Comparison of ENCODE assay signal across 8 mouse cellular contexts in genomic region chr5:37289236-37289635, GRCm38 (mm10). TPM values are rescaled to one million over a fixed set of nuclear protein-coding genes. Genes with fewer than 3 reads are reported as not detected.
DNase-seq lines count a peak whose midpoint lies in the region; ATAC-seq and TF ChIP-seq lines count a peak whose summit lies in the region.

No protein-coding gene starts in this region.

- H3K4me2 ChIP-seq in heart, embryonic 12.5 days = no peak overlapping the region
- H3K4me2 ChIP-seq in neural tube, embryonic 14.5 days (ENCODE audit: low read depth, low read length) = no peak overlapping the region

- no peaks in the 10 kb centered on the region for H3K27me3 ChIP-seq in heart, adult 2 months (ENCODE audit: control insufficient read depth, insufficient read depth, low read length)
- H3K27me3 ChIP-seq in heart, embryonic 12.5 days (replicated peaks) = no peaks in the 10 kb centered on the region
- no peaks in the 10 kb centered on the region for H3K27me3 ChIP-seq in ES-Bruce4 (ENCODE audit: control insufficient read depth, insufficient read depth, low read length, poor library complexity, severe bottlenecking)
- no peaks in the 10 kb centered on the region for H3K27me3 ChIP-seq in neural tube, embryonic 14.5 days (ENCODE audit: control insufficient read depth, insufficient read depth, low read length)

- no peaks in the 10 kb centered on the region for H3K9me3 ChIP-seq in heart, embryonic 12.5 days (replicated peaks)
- no peaks in the 10 kb centered on the region for H3K9me3 ChIP-seq in ES-Bruce4 (replicated peaks; ENCODE audit: control insufficient read depth, insufficient read depth, low read length, poor library complexity, severe bottlenecking)
- no peaks in the 10 kb centered on the region for H3K9me3 ChIP-seq in neural tube, embryonic 14.5 days (ENCODE audit: control insufficient read depth, low read length)

- H3K79me2 ChIP-seq in heart, adult 2 months (replicated peaks; ENCODE audit: control insufficient read depth, insufficient read depth, low read length) = no peaks in the 10 kb centered on the region

- no peaks in the 10 kb centered on the region for H3K4me1 ChIP-seq in heart, adult 2 months (ENCODE audit: control insufficient read depth, insufficient read depth, low read length)
- H3K4me1 ChIP-seq in heart, embryonic 12.5 days (replicated peaks) = no peaks in the 10 kb centered on the region
- no peaks in the 10 kb centered on the region for H3K4me1 ChIP-seq in ES-Bruce4 (ENCODE audit: control insufficient read depth, insufficient read depth, low read length)
- H3K4me1 ChIP-seq in neural tube, embryonic 14.5 days (ENCODE audit: control insufficient read depth, insufficient read depth, low read length) = no peaks in the 10 kb centered on the region

- no peak overlapping the region for H3K27ac ChIP-seq in heart, adult 2 months
- no peak overlapping the region for H3K27ac ChIP-seq in heart, embryonic 12.5 days (ENCODE audit: poor library complexity, severe bottlenecking)
- H3K27ac ChIP-seq in ES-Bruce4 (ENCODE audit: insufficient read depth, low read length) = no peak overlapping the region
- H3K27ac ChIP-seq in neural tube, embryonic 14.5 days (ENCODE audit: low read depth, low read length) = no peak overlapping the region

- TF ChIP-seq CTCF in heart, adult 2 months (IDR thresholded peaks at IDR 0.05) = peak; percentile 89
- TF ChIP-seq CTCF in ES-Bruce4 (IDR thresholded peaks at IDR 0.05; ENCODE audit: low read depth, low read length) = peak; percentile 95

- no peaks in the 10 kb centered on the region for H3K36me3 ChIP-seq in heart, adult 2 months (ENCODE audit: control insufficient read depth, insufficient read depth, low read length)
- H3K36me3 ChIP-seq in heart, embryonic 12.5 days = no peaks in the 10 kb centered on the region
- no peaks in the 10 kb centered on the region for H3K36me3 ChIP-seq in ES-Bruce4 (ENCODE audit: control insufficient read depth, insufficient read depth, low read length, poor library complexity, severe bottlenecking)
- peaks cover 62% of the 10 kb centered on the region for H3K36me3 ChIP-seq in neural tube, embryonic 14.5 days (ENCODE audit: control insufficient read depth, insufficient read depth, low read length)

- WGBS in heart, adult 2 months = 20% methylated on average over 3 of the region's 3 CpGs
- WGBS in heart, embryonic 12.5 days = 21% methylated on average over 3 of the region's 3 CpGs
- WGBS in neural tube, embryonic 14.5 days = 20% methylated on average over 3 of the region's 3 CpGs

- intact Hi-C loops in heart, adult 2 months (cut with DNase I) = loop anchor here (5.0 kb wide), 1 partner anchor 142 kb away; no protein-coding TSS in a partner anchor
- intact Hi-C loops in left cerebral cortex, postnatal 4 days (cut with DNase I) = no loop called here

- no peak for ATAC-seq in heart, embryonic 12.5 days (ENCODE audit: insufficient number of reproducible peaks, low FRiP score)
- peak; percentile 40; the same call in 1 of the 2 replicates for ATAC-seq in granulocyte monocyte progenitor cell, adult 5-6 weeks (replicated peaks; ENCODE audit: poor library complexity, severe bottlenecking)
- ATAC-seq in neural tube, embryonic 14.5 days (ENCODE audit: low read depth) = peak; percentile 22

- no peak for TF ChIP-seq POLR2A in heart, adult 2 months (IDR thresholded peaks at IDR 0.05; ENCODE audit: insufficient read depth, low read depth, low read length)
- TF ChIP-seq POLR2A in ES-Bruce4 (IDR thresholded peaks at IDR 0.05; ENCODE audit: insufficient read depth, low read length) = no peak

- TF ChIP-seq EP300 in heart, adult 2 months (IDR thresholded peaks at IDR 0.05; ENCODE audit: insufficient read depth, low read depth, low read length) = no peak
- no peak for TF ChIP-seq EP300 in ES-Bruce4 (IDR thresholded peaks at IDR 0.05; ENCODE audit: insufficient read depth, low read depth, low read length)

- no peak for DNase-seq in heart, adult 2 months
- DNase-seq in cerebellum, adult 9-10 months = peak; percentile 57
- DNase-seq in left cerebral cortex, postnatal 4 days = peak; percentile 47
- no peak for DNase-seq in gastrocnemius, postnatal 10 days

- no peak overlapping the region for H3K9ac ChIP-seq in heart, adult 2 months (ENCODE audit: low read depth, low read length)
- no peak overlapping the region for H3K9ac ChIP-seq in heart, embryonic 12.5 days
- H3K9ac ChIP-seq in ES-Bruce4 (ENCODE audit: low read depth, poor library complexity, severe bottlenecking) = no peak overlapping the region
- H3K9ac ChIP-seq in neural tube, embryonic 14.5 days (replicated peaks; ENCODE audit: low read depth, low read length) = no peak overlapping the region

- H3K4me3 ChIP-seq in heart, adult 2 months = no peak overlapping the region
- no peak overlapping the region for H3K4me3 ChIP-seq in heart, embryonic 12.5 days
- H3K4me3 ChIP-seq in ES-Bruce4 (ENCODE audit: low read depth, low read length) = no peak overlapping the region
- no peak overlapping the region for H3K4me3 ChIP-seq in neural tube, embryonic 14.5 days (ENCODE audit: low read depth, low read length)

RNA-seq across cellular contexts. Expression of gene Evc, which starts 47.5 kb away (rescaled TPM):
- total RNA-seq in heart, adult 2 months (2021) = 1 to 10 TPM; 5.2 to 5.8 TPM
- 6.5 and 7.8 TPM in 2 replicates for polyA plus RNA-seq in heart, adult 2 months (2012; rRNA removed)
- 6.4 and 7.9 TPM in 2 replicates for polyA plus RNA-seq in heart, embryonic 12.5 days (2016; fragmentation: Nextera tagmentation; extraction: Ambion mirVana)
- 9.1 and 13.2 TPM in 2 replicates for polyA plus RNA-seq in ES-Bruce4 (2011; ENCODE audit: insufficient read depth, insufficient read length, low read depth, missing spikeins)
- total RNA-seq in granulocyte monocyte progenitor cell, adult 5-6 weeks (2014; fragmentation: Nextera tagmentation) = not detected in 2 replicates
- total RNA-seq in granulocyte monocyte progenitor cell, adult 5-6 weeks (2017) = not detected in 2 replicates
- 1 to 10 TPM; 6.6 to 7.9 TPM for total RNA-seq in left cerebral cortex, postnatal 4 days (2021)
- 2.8 and 3.5 TPM in 2 replicates for polyA plus RNA-seq in neural tube, embryonic 14.5 days (2014; fragmentation: Nextera tagmentation; extraction: Ambion mirVana)
- 10 to 100 TPM; 24.6 to 27.4 TPM for total RNA-seq in gastrocnemius, postnatal 10 days (2021)

RNA-seq across cellular contexts. Expression of gene Crmp1, which starts 47.5 kb away (rescaled TPM):
- under 1 TPM; 0.55 to 0.77 TPM for total RNA-seq in heart, adult 2 months (2021)
- polyA plus RNA-seq in heart, adult 2 months (2012; rRNA removed) = 0.59 and 0.97 TPM in 2 replicates
- polyA plus RNA-seq in heart, embryonic 12.5 days (2016; fragmentation: Nextera tagmentation; extraction: Ambion mirVana) = 9.7 and 11.8 TPM in 2 replicates
- 17.0 and 17.4 TPM in 2 replicates for polyA plus RNA-seq in ES-Bruce4 (2011; ENCODE audit: insufficient read depth, insufficient read length, low read depth, missing spikeins)
- not detected in 2 replicates for total RNA-seq in granulocyte monocyte progenitor cell, adult 5-6 weeks (2014; fragmentation: Nextera tagmentation)
- total RNA-seq in granulocyte monocyte progenitor cell, adult 5-6 weeks (2017) = not detected in 2 replicates
- total RNA-seq in left cerebral cortex, postnatal 4 days (2021) = 1,000 to 10,000 TPM; 1,527 to 1,566 TPM
- 908 and 937 TPM in 2 replicates for polyA plus RNA-seq in neural tube, embryonic 14.5 days (2014; fragmentation: Nextera tagmentation; extraction: Ambion mirVana)
- total RNA-seq in gastrocnemius, postnatal 10 days (2021) = 1 to 10 TPM; 1.5 to 2.5 TPM

RNA-seq across cellular contexts. Expression of gene Evc2, which starts 49.1 kb away (rescaled TPM):
- total RNA-seq in heart, adult 2 months (2021) = 1 to 10 TPM; 4.3 to 4.9 TPM
- 8.3 and 9.5 TPM in 2 replicates for polyA plus RNA-seq in heart, adult 2 months (2012; rRNA removed)
- polyA plus RNA-seq in heart, embryonic 12.5 days (2016; fragmentation: Nextera tagmentation; extraction: Ambion mirVana) = 11.6 and 12.2 TPM in 2 replicates
- 12.7 and 15.8 TPM in 2 replicates for polyA plus RNA-seq in ES-Bruce4 (2011; ENCODE audit: insufficient read depth, insufficient read length, low read depth, missing spikeins)
- not detected in 2 replicates for total RNA-seq in granulocyte monocyte progenitor cell, adult 5-6 weeks (2014; fragmentation: Nextera tagmentation)
- 0.22 TPM in 1 of 2 replicates, not detected in the other for total RNA-seq in granulocyte monocyte progenitor cell, adult 5-6 weeks (2017)
- 1 to 10 TPM; 4.2 TPM for total RNA-seq in left cerebral cortex, postnatal 4 days (2021)
- polyA plus RNA-seq in neural tube, embryonic 14.5 days (2014; fragmentation: Nextera tagmentation; extraction: Ambion mirVana) = 3.7 and 4.0 TPM in 2 replicates
- total RNA-seq in gastrocnemius, postnatal 10 days (2021) = 10 to 100 TPM in 1 of 2 experiments, 1 to 10 TPM in 1; 9.5 to 13.3 TPM

Comparison
In these comparisons a context has a peak if more than half of its experiments do, and no peak if none do; other contexts are left out.
1. DNase-seq: peak in cerebellum, adult 9-10 months (single experiment) and left cerebral cortex, postnatal 4 days (single experiment); none in heart, adult 2 months (0 of 2) and gastrocnemius, postnatal 10 days (single experiment).
2. RNA of gene Evc, which starts 47.5 kb away (total RNA-seq): 24.6 to 27.4 TPM in gastrocnemius, postnatal 10 days, 6.6 to 7.9 TPM in left cerebral cortex, postnatal 4 days and 5.2 to 5.8 TPM in heart, adult 2 months; not detected in granulocyte monocyte progenitor cell, adult 5-6 weeks; every median in the first group is over 4 times any median in the second.
3. RNA of gene Crmp1, which starts 47.5 kb away (total RNA-seq): 1,527 to 1,566 TPM in left cerebral cortex, postnatal 4 days; 1.5 to 2.5 TPM in gastrocnemius, postnatal 10 days, 0.55 to 0.77 TPM in heart, adult 2 months and not detected in granulocyte monocyte progenitor cell, adult 5-6 weeks; every median in the first group is over 100 times any median in the second.
4. RNA of gene Evc2, which starts 49.1 kb away (total RNA-seq): 9.5 to 13.3 TPM in gastrocnemius, postnatal 10 days, 4.3 to 4.9 TPM in heart, adult 2 months and 4.2 TPM in left cerebral cortex, postnatal 4 days; 0.22 TPM in granulocyte monocyte progenitor cell, adult 5-6 weeks; every median in the first group is over 4 times any median in the second.